Mouse (Mus musculus) ES-Bruce4 (cell line): ENCODE results near the gene Fkbp6.

ENCODE experiments used
- CTCF ChIP-seq: IDR thresholded peaks from one replicate; pipeline ENCODE4 v1.8.1; 2011; ENCODE audit warnings: low read depth, low read length
- EP300 ChIP-seq: IDR thresholded peaks from 2 replicates; pipeline ENCODE4 v1.6.1; 2011; ENCODE audit warnings: low read depth, low read length; ENCODE audit not compliant: insufficient read depth
- POLR2A ChIP-seq: IDR thresholded peaks from one replicate; pipeline ENCODE4 v1.8.1; 2011; ENCODE audit warnings: low read length; ENCODE audit not compliant: insufficient read depth

GRCm38 (mm10) chr5:135270361-135270760 lies 79.5 kb downstream of the Fkbp6 start:
- no peak for TF ChIP-seq CTCF
- no peak for TF ChIP-seq EP300
- TF ChIP-seq POLR2A = no peak
